Mouse (Mus musculus) embryonic fibroblast, embryonic 13.5 days (primary cell): ENCODE data around the gene 2010109A12Rik.

Experiments
- CTCF ChIP-seq: IDR thresholded peaks from 2 replicates; pipeline ENCODE4 v1.5.1; 2011; ENCODE audit warnings: mild to moderate bottlenecking, control low read depth, low read length, moderate library complexity, borderline replicate concordance; ENCODE audit not compliant: insufficient read depth
- POLR2A ChIP-seq: IDR thresholded peaks from 2 replicates; pipeline ENCODE4 v1.6.1; 2011; ENCODE audit warnings: low read depth, mild to moderate bottlenecking, control low read depth, low read length, moderate library complexity

- TF ChIP-seq CTCF (no peak), POLR2A (no peak)
These were observed 29.6 kb downstream of the 2010109A12Rik start for GRCm38 (mm10) chr5:93235888-93236287.
